Mouse (Mus musculus) CH12.LX (cell line): ENCODE measurements at regions not wholly inside any gene's neighbourhood (a gene's known extent, or its start where the extent isn't known, plus 50 kb on each side); places are given as distances from the start of the nearest gene placed in this dataset.

Experiments used
- DNase-seq: peaks from one replicate; pipeline ENCODE4 v3.0.0-alpha.2; 2013; ENCODE audit errors: extremely low read depth
- H3K27ac ChIP-seq: 2 replicates; pipeline ENCODE4 v1.5.1; 2012; ENCODE audit warnings: low read depth, mild to moderate bottlenecking, control low read depth, moderate library complexity; ENCODE audit not compliant: insufficient read depth
- H3K27me3 ChIP-seq: replicated peaks from 2 replicates; pipeline ENCODE3; 2012; ENCODE audit warnings: inconsistent platforms
- H3K36me3 ChIP-seq, 2 experiments: replicated peaks in 1 of 2; 2 replicates each; pipeline versions ENCODE3 to v1.6.1; 2012; ENCODE audit warnings: inconsistent platforms in 1 of 2, low read length in 1 of 2, mild to moderate bottlenecking in 1 of 2, mixed read lengths in 1 of 2, moderate library complexity in 1 of 2; ENCODE audit not compliant: control insufficient read depth in 1 of 2, insufficient read depth in 1 of 2
- H3K4me1 ChIP-seq, 2 experiments: 2 replicates each; pipeline ENCODE4 v1.6.1; 2012; ENCODE audit warnings: inconsistent platforms in 1 of 2, moderate library complexity in 1 of 2; ENCODE audit not compliant: insufficient read depth in 2 of 2, control insufficient read depth in 1 of 2
- H3K4me2 ChIP-seq: 2 replicates; pipeline ENCODE4 v1.6.1; 2012; ENCODE audit warnings: low read depth, mild to moderate bottlenecking, control low read depth; ENCODE audit not compliant: poor library complexity, insufficient read depth, severe bottlenecking
- H3K4me3 ChIP-seq, 3 experiments: fragments of 150-350 bp in 1 of 3; sonication (generic) in 1 of 3; replicated peaks in 1 of 3; 2 replicates each; pipeline versions ENCODE3 to v1.5.1; 2011 to 2012; ENCODE audit warnings: low read depth in 2 of 3, low read length in 2 of 3, mild to moderate bottlenecking in 2 of 3, moderate library complexity in 2 of 3, control low read depth in 1 of 3, improper control_type of control experiment in 1 of 3, inconsistent platforms in 1 of 3, mixed read lengths in 1 of 3; ENCODE audit not compliant: poor library complexity in 1 of 3
- H3K79me2 ChIP-seq: replicated peaks from 2 replicates; pipeline ENCODE4 v1.6.1; 2012; ENCODE audit warnings: mild to moderate bottlenecking, moderate library complexity; ENCODE audit not compliant: control insufficient read depth, poor library complexity, insufficient read depth, severe bottlenecking; ENCODE audit errors: extremely low read depth
- H3K9ac ChIP-seq: 2 replicates; pipeline ENCODE4 v1.6.1; 2012; ENCODE audit warnings: low read depth, mild to moderate bottlenecking, control low read depth, moderate library complexity; ENCODE audit not compliant: insufficient read depth
- H3K9me3 ChIP-seq: replicated peaks from 2 replicates; pipeline ENCODE3; 2012; ENCODE audit warnings: low read length, inconsistent platforms, mixed read lengths
- BHLHE40 ChIP-seq: IDR thresholded peaks from 2 replicates; pipeline ENCODE4 v1.6.1; 2011; ENCODE audit warnings: mild to moderate bottlenecking, low read depth, low read length, improper control_type of control experiment
- CHD1 ChIP-seq: IDR thresholded peaks from 2 replicates; pipeline ENCODE4 v1.6.1; 2012; ENCODE audit warnings: low read depth, low read length, improper control_type of control experiment, inconsistent platforms
- CHD2 ChIP-seq: IDR thresholded peaks from 2 replicates; pipeline ENCODE4 v1.6.1; 2011; ENCODE audit warnings: low read length, improper control_type of control experiment
- E2F4 ChIP-seq: IDR thresholded peaks from 2 replicates; pipeline ENCODE4 v1.6.1; 2011; ENCODE audit warnings: low read depth, low read length, improper control_type of control experiment; ENCODE audit not compliant: insufficient replicate concordance
- ELF1 ChIP-seq: IDR thresholded peaks from 2 replicates; pipeline ENCODE4 v1.6.1; 2014; ENCODE audit warnings: low read depth, mild to moderate bottlenecking, inconsistent platforms, low read length, improper control_type of control experiment
- EP300 ChIP-seq: IDR thresholded peaks from 2 replicates; pipeline ENCODE4 v1.6.1; 2011; ENCODE audit warnings: low read length, improper control_type of control experiment
- HCFC1 ChIP-seq: IDR thresholded peaks from 2 replicates; pipeline ENCODE4 v1.6.1; 2012; ENCODE audit warnings: low read depth, mild to moderate bottlenecking, inconsistent platforms, low read length, improper control_type of control experiment
- IRF4 ChIP-seq: IDR thresholded peaks from 2 replicates; pipeline ENCODE4 v1.6.1; 2014; ENCODE audit warnings: low read depth, mild to moderate bottlenecking, inconsistent platforms, low read length, improper control_type of control experiment
- JUN ChIP-seq: IDR thresholded peaks from 2 replicates; pipeline ENCODE4 v1.6.1; 2011; ENCODE audit warnings: low read depth, mild to moderate bottlenecking, low read length, improper control_type of control experiment, moderate library complexity; ENCODE audit not compliant: insufficient read depth
- MAFK ChIP-seq: IDR thresholded peaks from 2 replicates; pipeline ENCODE4 v1.6.1; 2011; ENCODE audit warnings: low read length, improper control_type of control experiment; ENCODE audit not compliant: insufficient replicate concordance
- MAX ChIP-seq: IDR thresholded peaks from 2 replicates; pipeline ENCODE4 v1.6.1; 2011; ENCODE audit warnings: low read length, improper control_type of control experiment
- MEF2A ChIP-seq: IDR thresholded peaks from 2 replicates; pipeline ENCODE4 v1.6.1; 2014; ENCODE audit warnings: low read depth, mild to moderate bottlenecking, inconsistent platforms, low read length, improper control_type of control experiment, borderline replicate concordance
- NRF1 ChIP-seq: IDR thresholded peaks from 2 replicates; pipeline ENCODE4 v1.6.1; 2014; ENCODE audit warnings: low read depth, mild to moderate bottlenecking, inconsistent platforms, low read length, improper control_type of control experiment, moderate library complexity
- PAX5 ChIP-seq: IDR thresholded peaks from 2 replicates; pipeline ENCODE4 v1.6.1; 2012; ENCODE audit warnings: low read length, inconsistent platforms, mixed read lengths
- SMC3 ChIP-seq: IDR thresholded peaks from 2 replicates; pipeline ENCODE4 v1.6.1; 2011; ENCODE audit warnings: low read depth, low read length, improper control_type of control experiment
- TBP ChIP-seq: conservative IDR thresholded peaks from 2 replicates; pipeline ENCODE4 v1.6.1; 2011; ENCODE audit warnings: low read depth, low read length, improper control_type of control experiment
- ZNF384 ChIP-seq: IDR thresholded peaks from 2 replicates; pipeline ENCODE4 v1.6.1; 2012; ENCODE audit warnings: low read depth, low read length, improper control_type of control experiment, inconsistent platforms
- dilution Hi-C: fragments of 300-500 bp; cut with MboI; formaldehyde crosslinking; loops from 2 replicates; pipeline ENCODE4 v1.14.3; 2020; ENCODE audit warnings: low sequenced_read_pairs; ENCODE audit not compliant: extremely low pct_unique_long_range_greater_than_20kb, extremely low pct_ligation_motif_present
- in situ Hi-C: fragments of 300-500 bp; cut with MboI; formaldehyde crosslinking; loops from 3 replicates; pipeline ENCODE4 v1.14.3; 2019; ENCODE audit warnings: low sequenced_read_pairs, low pct_ligation_motif_present, low pct_unique_long_range_greater_than_20kb, mixed read lengths

DNA sequence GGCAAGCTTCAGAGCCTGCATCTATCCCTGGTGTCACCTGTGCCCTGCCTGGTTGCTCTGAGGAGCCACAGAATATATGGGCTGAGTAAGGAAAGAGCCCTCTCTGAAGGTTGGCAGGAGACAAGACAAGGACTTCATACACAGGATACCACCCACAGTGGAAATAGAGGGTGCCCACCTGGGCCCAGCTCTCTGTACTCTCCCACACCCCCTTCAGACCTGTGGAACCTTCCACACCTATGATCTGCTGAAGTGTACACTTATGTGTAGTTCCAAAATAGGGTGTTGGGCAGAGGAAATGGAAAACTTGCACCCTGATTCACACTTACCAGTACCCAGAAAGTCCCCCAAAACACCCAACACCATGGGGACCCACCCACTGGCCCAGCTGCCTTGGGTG, 135.2 kb downstream of the Rplp1 start:
- Histone ChIP-seq H3K4me1 (no peaks in the 10 kb centered on the region), H3K4me3 (no peak overlapping the region), H3K79me2 (no peaks in the 10 kb centered on the region), H3K9me3 (no peaks in the 10 kb centered on the region), H3K36me3 (no peaks in the 10 kb centered on the region), H3K27ac (no peak overlapping the region), H3K9ac (no peak overlapping the region)
- in situ Hi-C loops = no loop called here
- dilution Hi-C loops = no loop called here
- no peak for TF ChIP-seq E2F4
- no peak for TF ChIP-seq IRF4
- no peak for TF ChIP-seq ZNF384
- TF ChIP-seq, all 38 proteins: peak for 0
- no peaks in the 10 kb centered on the region for H3K27me3 ChIP-seq
- H3K4me2 ChIP-seq = no peak overlapping the region
- DNase-seq = no peak

DNA sequence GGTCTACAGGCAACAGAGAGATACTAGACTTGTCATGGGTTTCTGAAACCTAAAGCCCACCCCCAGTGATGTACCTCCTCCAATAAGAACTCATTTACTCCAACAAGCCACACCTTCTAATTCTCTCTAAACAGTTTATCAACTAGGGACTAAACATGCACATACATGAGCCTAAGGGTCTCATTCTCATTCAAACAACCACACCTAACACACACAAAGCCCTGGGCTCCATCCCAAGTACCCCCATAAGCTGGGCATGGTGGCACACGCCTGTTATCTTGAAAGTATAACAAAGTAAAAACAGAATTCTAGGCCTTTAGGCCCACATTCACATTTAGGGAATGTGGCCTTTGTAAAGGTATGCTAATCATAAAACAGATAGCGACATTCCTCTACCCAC, 137.9 kb downstream of the Rplp1 start:
- Histone ChIP-seq H3K36me3 (no peaks in the 10 kb centered on the region), H3K9ac (no peak overlapping the region), H3K4me3 (no peak overlapping the region), H3K27ac (no peak overlapping the region), H3K4me1 (no peaks in the 10 kb centered on the region), H3K27me3 (peaks cover 4% of the 10 kb centered on the region), H3K9me3 (no peaks in the 10 kb centered on the region), H3K79me2 (no peaks in the 10 kb centered on the region), H3K4me2 (no peak overlapping the region)
- in situ Hi-C loops (no loop called here), dilution Hi-C loops (no loop called here)
- DNase-seq = no peak
- TF ChIP-seq HCFC1 (no peak), PAX5 (no peak), TBP (no peak), MAX (no peak), BHLHE40 (no peak), NRF1 (no peak), CHD2 (no peak), MEF2A (no peak), JUN (no peak), SMC3 (no peak), CHD1 (no peak), ELF1 (no peak), MAFK (no peak), EP300 (no peak)
